Mouse (Mus musculus): ENCODE data around the gene Cxcl2. TPM values are rescaled to one million over a fixed set of nuclear protein-coding genes. Genes with fewer than 3 reads are reported as not detected.

Cxcl2 gene
- polyA plus RNA-seq, 1 experiment from 2014 or later = not detected

DNA sequence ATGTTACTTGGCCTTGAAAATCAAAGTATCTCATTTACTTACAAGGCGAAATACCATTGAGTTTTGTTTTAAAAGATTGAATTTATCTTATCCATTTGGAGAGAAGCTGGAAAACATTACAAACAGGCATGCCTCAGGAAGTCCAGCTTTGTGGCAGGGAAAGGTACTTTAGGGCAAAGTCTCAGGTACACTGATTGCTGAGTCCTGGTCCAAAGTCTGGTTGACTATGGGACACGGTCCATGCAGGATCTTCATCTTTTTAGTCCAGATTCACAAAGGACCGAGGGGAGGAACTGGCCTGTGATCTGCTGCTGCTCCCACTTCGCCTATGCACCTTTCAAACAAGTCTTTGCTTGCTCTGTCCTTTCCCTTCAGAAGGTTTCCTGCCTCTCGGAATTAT is 4.4 kb upstream of the Cxcl2 start:
- H3K9me3 ChIP-seq = no peaks in the 10 kb centered on the region
- no peak overlapping the region for H3K9ac ChIP-seq (replicated peaks)
- H3K4me3 ChIP-seq (replicated peaks) = no peak overlapping the region
- H3K36me3 ChIP-seq = no peaks in the 10 kb centered on the region
- no peak overlapping the region for H3K4me2 ChIP-seq
- no peak for ATAC-seq (ENCODE audit: insufficient number of reproducible peaks, insufficient read depth, low FRiP score, low TSS enrichment, low read depth)
- H3K27me3 ChIP-seq = peaks cover 17% of the 10 kb centered on the region
- peaks cover 27% of the 10 kb centered on the region for H3K4me1 ChIP-seq (replicated peaks)
- H3K27ac ChIP-seq = no peak overlapping the region
- WGBS = 85% methylated on average over 5 of the region's 5 CpGs

DNA sequence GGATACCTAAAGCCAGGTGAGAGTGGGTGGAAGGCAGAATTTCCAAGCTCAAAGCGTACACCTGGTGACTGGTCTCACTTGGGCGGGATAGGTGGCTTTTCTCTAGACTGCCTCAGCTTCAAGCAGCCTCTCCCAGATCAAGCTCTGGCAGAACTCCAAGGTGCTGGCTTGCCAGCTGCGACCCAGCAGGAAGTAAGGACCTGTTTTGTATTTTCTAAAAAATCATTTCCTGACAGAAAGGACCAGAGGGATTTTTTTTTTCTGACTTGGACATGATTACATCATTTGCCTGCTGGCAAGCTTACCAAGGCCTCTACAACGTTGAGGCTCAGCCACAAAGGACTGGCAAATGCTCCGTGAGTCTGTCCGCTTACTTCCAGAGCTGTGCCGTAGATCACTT is 3.5 kb upstream of the Cxcl2 start:
- no peak overlapping the region for H3K4me3 ChIP-seq (replicated peaks)
- peaks cover 27% of the 10 kb centered on the region for H3K4me1 ChIP-seq (replicated peaks)
- ATAC-seq (ENCODE audit: insufficient number of reproducible peaks, insufficient read depth, low FRiP score, low TSS enrichment, low read depth) = no peak
- H3K4me2 ChIP-seq = no peak overlapping the region
- H3K9me3 ChIP-seq = no peaks in the 10 kb centered on the region
- H3K27me3 ChIP-seq = peaks cover 25% of the 10 kb centered on the region
- H3K27ac ChIP-seq = no peak overlapping the region
- WGBS = 56% methylated on average over 7 of the region's 7 CpGs
- no peak overlapping the region for H3K9ac ChIP-seq (replicated peaks)
- H3K36me3 ChIP-seq = no peaks in the 10 kb centered on the region

GRCm38 (mm10) chr5:90900688-90901087 is 3.0 kb upstream of the Cxcl2 start:
- H3K4me2 ChIP-seq = no peak overlapping the region
- no peak overlapping the region for H3K27ac ChIP-seq
- ATAC-seq (ENCODE audit: insufficient number of reproducible peaks, insufficient read depth, low FRiP score, low TSS enrichment, low read depth) = no peak
- peaks cover 28% of the 10 kb centered on the region for H3K27me3 ChIP-seq
- peaks cover 27% of the 10 kb centered on the region for H3K4me1 ChIP-seq (replicated peaks)
- no peak overlapping the region for H3K4me3 ChIP-seq (replicated peaks)
- H3K9me3 ChIP-seq = no peaks in the 10 kb centered on the region
- no peak overlapping the region for H3K9ac ChIP-seq (replicated peaks)
- H3K36me3 ChIP-seq = no peaks in the 10 kb centered on the region
- WGBS = 74% methylated on average over 7 of the region's 7 CpGs

GRCm38 (mm10) chr5:90902380-90903260 is 1.1 kb upstream of the Cxcl2 start:
- H3K9me3 ChIP-seq = no peaks in the 10 kb centered on the region
- H3K36me3 ChIP-seq = no peaks in the 10 kb centered on the region
- H3K4me1 ChIP-seq (replicated peaks) = peaks cover 29% of the 10 kb centered on the region
- no peak overlapping the region for H3K27ac ChIP-seq
- WGBS = 10% methylated on average over 10 of the region's 10 CpGs
- peak overlapping the region; percentile 32 for H3K4me3 ChIP-seq (replicated peaks)
- no peak overlapping the region for H3K9ac ChIP-seq (replicated peaks)
- peak overlapping the region; percentile 67 for H3K4me2 ChIP-seq
- peaks cover 33% of the 10 kb centered on the region for H3K27me3 ChIP-seq
- ATAC-seq (ENCODE audit: insufficient number of reproducible peaks, insufficient read depth, low FRiP score, low TSS enrichment, low read depth) = no peak

- Histone ChIP-seq H3K9ac (replicated peaks) (no peak overlapping the region), H3K4me2 (no peak overlapping the region), H3K9me3 (no peaks in the 10 kb centered on the region), H3K4me1 (replicated peaks) (peaks cover 3% of the 10 kb centered on the region; the same call in 1 of the 2 replicates), H3K36me3 (no peaks in the 10 kb centered on the region), H3K4me3 (replicated peaks) (no peak overlapping the region), H3K27ac (no peak overlapping the region), H3K27me3 (peaks cover 20% of the 10 kb centered on the region)
- WGBS = 5% methylated on average over 2 of the region's 2 CpGs
- no peak for ATAC-seq (ENCODE audit: insufficient number of reproducible peaks, insufficient read depth, low FRiP score, low TSS enrichment, low read depth)
Measured at GRCm38 (mm10) chr5:90908983-90909382, 5.3 kb downstream of the Cxcl2 start.

GRCm38 (mm10) chr5:90919495-90919894 is 15.8 kb downstream of the Cxcl2 start:
- no peak overlapping the region for H3K4me3 ChIP-seq (replicated peaks)
- 78% methylated on average over 2 of the region's 2 CpGs for WGBS
- no peaks in the 10 kb centered on the region for H3K27me3 ChIP-seq
- H3K36me3 ChIP-seq = no peaks in the 10 kb centered on the region
- ATAC-seq (ENCODE audit: insufficient number of reproducible peaks, insufficient read depth, low FRiP score, low TSS enrichment, low read depth) = no peak
- H3K9ac ChIP-seq (replicated peaks) = no peak overlapping the region
- no peak overlapping the region for H3K4me2 ChIP-seq
- no peaks in the 10 kb centered on the region for H3K9me3 ChIP-seq
- H3K27ac ChIP-seq = no peak overlapping the region
- no peaks in the 10 kb centered on the region for H3K4me1 ChIP-seq (replicated peaks)

DNA sequence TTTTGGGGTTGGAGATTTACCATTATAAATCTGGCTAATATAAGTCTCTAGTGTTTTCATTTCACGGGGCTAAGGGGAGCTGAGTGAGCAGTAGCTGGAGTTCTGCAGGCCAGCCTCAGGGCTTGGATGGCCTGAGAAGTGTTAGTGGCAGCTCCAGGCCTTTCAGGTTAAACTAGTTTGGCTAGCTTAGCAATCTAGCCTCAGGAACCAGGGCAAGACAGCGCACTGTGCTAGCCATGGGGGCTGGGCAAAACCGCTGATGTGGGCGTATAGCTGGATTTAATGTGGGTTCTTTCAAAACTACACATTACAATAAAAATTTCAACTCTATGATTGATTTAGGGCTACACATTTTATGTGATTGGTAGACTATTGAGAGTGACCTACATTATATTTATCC is 19.3 kb downstream of the Cxcl2 start:
- H3K4me2 ChIP-seq = no peak overlapping the region
- H3K4me1 ChIP-seq (replicated peaks) = no peaks in the 10 kb centered on the region
- H3K9ac ChIP-seq (replicated peaks) = no peak overlapping the region
- H3K36me3 ChIP-seq = no peaks in the 10 kb centered on the region
- no peak overlapping the region for H3K4me3 ChIP-seq (replicated peaks)
- no peak for ATAC-seq (ENCODE audit: insufficient number of reproducible peaks, insufficient read depth, low FRiP score, low TSS enrichment, low read depth)
- 87% methylated on average over 4 of the region's 4 CpGs for WGBS
- no peak overlapping the region for H3K27ac ChIP-seq
- H3K9me3 ChIP-seq = no peaks in the 10 kb centered on the region
- no peaks in the 10 kb centered on the region for H3K27me3 ChIP-seq

DNA sequence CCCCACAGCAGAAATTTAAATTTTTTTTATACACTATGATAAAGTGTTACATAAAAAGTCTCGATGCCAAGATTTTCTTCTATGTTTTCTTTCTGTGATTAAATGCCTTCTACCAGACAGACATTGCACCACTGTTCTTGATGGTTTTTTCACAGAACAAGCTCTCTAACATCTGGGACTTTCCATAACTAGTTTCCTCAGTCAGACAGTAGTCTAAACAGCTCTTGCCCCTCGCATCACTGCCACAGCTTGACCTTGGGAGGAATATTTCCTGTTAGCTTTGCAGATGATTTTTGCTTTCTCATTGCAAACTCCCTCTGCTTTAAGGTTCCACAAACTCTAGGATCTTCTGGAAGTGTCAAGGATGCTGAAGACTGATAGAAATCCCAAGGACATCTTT is 26.9 kb downstream of the Cxcl2 start:
- Histone ChIP-seq H3K27me3 (no peaks in the 10 kb centered on the region), H3K4me2 (peak overlapping the region; percentile 61), H3K9ac (replicated peaks) (peak overlapping the region; percentile 99), H3K27ac (peak overlapping the region; percentile 99), H3K9me3 (no peaks in the 10 kb centered on the region), H3K4me3 (replicated peaks) (peak overlapping the region; percentile 81), H3K4me1 (replicated peaks) (peaks cover 7% of the 10 kb centered on the region), H3K36me3 (peaks cover 19% of the 10 kb centered on the region)
- whole genome bisulfite sequencing = 47% methylated on average over 2 of the region's 2 CpGs
- peak; percentile 24; the same call in 1 of the 2 replicates for ATAC-seq (ENCODE audit: insufficient number of reproducible peaks, insufficient read depth, low FRiP score, low TSS enrichment, low read depth)

- Histone ChIP-seq H3K4me1 (replicated peaks) (peaks cover 7% of the 10 kb centered on the region), H3K4me3 (replicated peaks) (peak within 1 kb of the TSS; percentile 81), H3K9ac (replicated peaks) (peak within 1 kb of the TSS; percentile 99), H3K36me3 (peaks cover 22% of the 10 kb centered on the region), H3K4me2 (peak within 1 kb of the TSS; percentile 61), H3K27ac (peak within 1 kb of the TSS; percentile 99), H3K27me3 (no peaks in the 10 kb centered on the region), H3K9me3 (no peaks in the 10 kb centered on the region)
- peak; percentile 99 for ATAC-seq (ENCODE audit: insufficient number of reproducible peaks, insufficient read depth, low FRiP score, low TSS enrichment, low read depth)
- under 1% methylated on average over 73 of the region's 79 CpGs for WGBS
Measured at GRCm38 (mm10) chr5:90930971-90931851, 27.5 kb downstream of the Cxcl2 start, which contains the start of gene Mthfd2l. TSS of gene Mthfd2l (plus strand) at chr5:90931117.

GRCm38 (mm10) chr5:90931911-90932310 is 28.2 kb downstream of the Cxcl2 start:
- no peak for ATAC-seq (ENCODE audit: insufficient number of reproducible peaks, insufficient read depth, low FRiP score, low TSS enrichment, low read depth)
- WGBS = 7% methylated on average over 6 of the region's 6 CpGs

DNA sequence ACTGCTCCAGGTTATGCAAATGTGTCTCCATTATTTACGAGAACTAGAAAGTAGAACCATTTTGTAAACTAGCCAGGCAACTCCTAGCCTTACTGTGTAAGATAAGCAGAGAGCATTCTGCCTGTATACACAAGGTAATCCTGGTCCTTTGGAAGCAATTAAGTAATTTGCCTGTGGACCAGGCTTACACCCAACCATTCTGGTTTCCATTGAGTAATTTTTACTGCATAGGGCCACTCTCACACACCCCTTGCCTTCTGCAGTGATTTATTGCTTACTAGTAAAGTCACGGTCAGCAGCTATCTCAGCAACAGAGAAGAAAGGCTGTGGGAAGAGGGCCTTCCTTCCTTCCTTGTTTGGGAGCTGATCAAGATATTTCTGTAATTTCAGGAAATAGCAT is 33.0 kb downstream of the Cxcl2 start:
- H3K9me3 ChIP-seq = no peaks in the 10 kb centered on the region
- 42% methylated on average over 2 of the region's 2 CpGs for WGBS
- H3K9ac ChIP-seq (replicated peaks) = no peak overlapping the region
- H3K4me1 ChIP-seq (replicated peaks) = peaks cover 7% of the 10 kb centered on the region
- H3K27ac ChIP-seq = no peak overlapping the region
- no peaks in the 10 kb centered on the region for H3K27me3 ChIP-seq
- no peak overlapping the region for H3K4me3 ChIP-seq (replicated peaks)
- no peak overlapping the region for H3K4me2 ChIP-seq
- H3K36me3 ChIP-seq = peaks cover 22% of the 10 kb centered on the region
- no peak for ATAC-seq (ENCODE audit: insufficient number of reproducible peaks, insufficient read depth, low FRiP score, low TSS enrichment, low read depth)

More at GRCm38 (mm10) chr5:90931911-90932310, 28.2 kb downstream of the Cxcl2 start:
- Histone ChIP-seq H3K4me2 (peak overlapping the region; percentile 61), H3K27me3 (no peaks in the 10 kb centered on the region), H3K4me3 (replicated peaks) (peak overlapping the region; percentile 81), H3K27ac (peak overlapping the region; percentile 99), H3K36me3 (peaks cover 22% of the 10 kb centered on the region), H3K9ac (replicated peaks) (peak overlapping the region; percentile 99), H3K4me1 (replicated peaks) (peaks cover 7% of the 10 kb centered on the region), H3K9me3 (no peaks in the 10 kb centered on the region)

Data from limb, embryonic 12.5 days (tissue).